Mouse (Mus musculus): ENCODE data around the gene Srpk2. TPM values are rescaled to one million over a fixed set of nuclear protein-coding genes. Genes with fewer than 3 reads are reported as not detected.
"Not testable (repeated sequence)": the region's sequence is repeated elsewhere in the genome, so short reads cannot be mapped to it uniquely, and the experiment has no call there.

Srpk2 gene
- polyA plus RNA-seq, 1 experiment from 2014 or later = 46.4 TPM

GRCm38 (mm10) chr5:23596326-23596965 is 88.0 kb downstream of the Srpk2 start:
- Histone ChIP-seq H3K9me3 (replicated peaks; ENCODE audit: control insufficient read depth, low read length) (no peaks in the 10 kb centered on the region), H3K27me3 (ENCODE audit: control insufficient read depth, insufficient read depth, low read length) (no peaks in the 10 kb centered on the region), H3K4me2 (no peak overlapping the region), H3K4me1 (ENCODE audit: control insufficient read depth, insufficient read depth, low read length) (peaks cover 13% of the 10 kb centered on the region), H3K4me3 (ENCODE audit: low read depth, low read length) (no peak overlapping the region), H3K9ac (ENCODE audit: low read depth, low read length) (no peak overlapping the region), H3K36me3 (ENCODE audit: control insufficient read depth, insufficient read depth, low read length) (no peaks in the 10 kb centered on the region), H3K27ac (ENCODE audit: low read depth, low read length) (no peak overlapping the region)
- ATAC-seq (replicated peaks; ENCODE audit: insufficient number of reproducible peaks, low FRiP score, low TSS enrichment) = no peak
- 79% methylated on average over 5 of the region's 5 CpGs for WGBS (ENCODE audit: insufficient replicate concordance)

DNA sequence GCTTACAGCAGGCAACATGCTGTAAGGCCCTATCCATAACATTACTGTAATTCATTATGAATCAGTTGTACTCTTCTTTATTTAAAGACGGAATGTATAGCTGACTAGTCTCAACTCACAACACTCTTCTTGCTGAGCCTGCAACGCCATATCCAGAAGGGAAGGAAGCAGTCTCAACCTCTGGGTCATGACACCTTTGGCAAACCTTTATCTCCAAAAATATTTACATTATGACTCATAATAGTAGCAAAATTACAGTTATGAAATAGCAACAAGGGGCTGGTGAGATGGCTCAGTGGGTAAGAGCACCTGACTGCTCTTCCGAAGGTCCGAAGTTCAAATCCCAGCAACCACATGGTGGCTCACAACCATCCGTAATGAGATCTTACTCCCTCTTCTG is 94.1 kb downstream of the Srpk2 start:
- not testable (repeated sequence) for H3K27ac ChIP-seq (ENCODE audit: low read depth, low read length); H3K27me3 ChIP-seq (ENCODE audit: control insufficient read depth, insufficient read depth, low read length); H3K4me1 ChIP-seq (ENCODE audit: control insufficient read depth, insufficient read depth, low read length); H3K36me3 ChIP-seq (ENCODE audit: control insufficient read depth, insufficient read depth, low read length); H3K9ac ChIP-seq (ENCODE audit: low read depth, low read length); H3K9me3 ChIP-seq (replicated peaks; ENCODE audit: control insufficient read depth, low read length); H3K4me3 ChIP-seq (ENCODE audit: low read depth, low read length); H3K4me2 ChIP-seq; ATAC-seq (replicated peaks; ENCODE audit: insufficient number of reproducible peaks, low FRiP score, low TSS enrichment)
- WGBS (ENCODE audit: insufficient replicate concordance) = 87% methylated on average over 4 of the region's 5 CpGs

DNA sequence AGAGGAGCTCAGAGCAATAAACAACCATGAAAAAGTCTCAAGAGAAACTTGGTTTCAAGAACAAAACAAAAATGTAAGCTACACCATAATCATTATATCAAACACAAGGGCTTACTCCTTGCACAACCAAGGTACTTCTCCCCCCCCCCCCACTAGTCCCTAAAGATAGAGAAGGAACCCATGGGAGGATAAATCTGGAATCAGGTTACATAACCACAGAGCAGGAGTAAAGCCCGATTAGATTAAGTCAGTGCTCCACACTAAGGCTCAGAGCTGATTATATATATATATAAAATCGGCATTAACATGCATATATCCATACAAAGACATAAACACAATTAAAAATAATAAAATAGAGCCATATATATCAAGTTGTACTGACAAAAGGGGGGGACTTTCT is 96.8 kb downstream of the Srpk2 start:
- Histone ChIP-seq H3K36me3 (ENCODE audit: control insufficient read depth, insufficient read depth, low read length) (no peaks in the 10 kb centered on the region), H3K9me3 (replicated peaks; ENCODE audit: control insufficient read depth, low read length) (no peaks in the 10 kb centered on the region), H3K27me3 (ENCODE audit: control insufficient read depth, insufficient read depth, low read length) (no peaks in the 10 kb centered on the region), H3K4me3 (ENCODE audit: low read depth, low read length) (no peak overlapping the region), H3K9ac (ENCODE audit: low read depth, low read length) (no peak overlapping the region), H3K27ac (ENCODE audit: low read depth, low read length) (no peak overlapping the region), H3K4me1 (ENCODE audit: control insufficient read depth, insufficient read depth, low read length) (0 out of 2 replicates have a peak, but pooled peaks cover 4% of the 10 kb centered on the region), H3K4me2 (no peak overlapping the region)
- ATAC-seq (replicated peaks; ENCODE audit: insufficient number of reproducible peaks, low FRiP score, low TSS enrichment) = no peak
- 64% methylated on average over 2 of the region's 2 CpGs for WGBS (ENCODE audit: insufficient replicate concordance)

DNA sequence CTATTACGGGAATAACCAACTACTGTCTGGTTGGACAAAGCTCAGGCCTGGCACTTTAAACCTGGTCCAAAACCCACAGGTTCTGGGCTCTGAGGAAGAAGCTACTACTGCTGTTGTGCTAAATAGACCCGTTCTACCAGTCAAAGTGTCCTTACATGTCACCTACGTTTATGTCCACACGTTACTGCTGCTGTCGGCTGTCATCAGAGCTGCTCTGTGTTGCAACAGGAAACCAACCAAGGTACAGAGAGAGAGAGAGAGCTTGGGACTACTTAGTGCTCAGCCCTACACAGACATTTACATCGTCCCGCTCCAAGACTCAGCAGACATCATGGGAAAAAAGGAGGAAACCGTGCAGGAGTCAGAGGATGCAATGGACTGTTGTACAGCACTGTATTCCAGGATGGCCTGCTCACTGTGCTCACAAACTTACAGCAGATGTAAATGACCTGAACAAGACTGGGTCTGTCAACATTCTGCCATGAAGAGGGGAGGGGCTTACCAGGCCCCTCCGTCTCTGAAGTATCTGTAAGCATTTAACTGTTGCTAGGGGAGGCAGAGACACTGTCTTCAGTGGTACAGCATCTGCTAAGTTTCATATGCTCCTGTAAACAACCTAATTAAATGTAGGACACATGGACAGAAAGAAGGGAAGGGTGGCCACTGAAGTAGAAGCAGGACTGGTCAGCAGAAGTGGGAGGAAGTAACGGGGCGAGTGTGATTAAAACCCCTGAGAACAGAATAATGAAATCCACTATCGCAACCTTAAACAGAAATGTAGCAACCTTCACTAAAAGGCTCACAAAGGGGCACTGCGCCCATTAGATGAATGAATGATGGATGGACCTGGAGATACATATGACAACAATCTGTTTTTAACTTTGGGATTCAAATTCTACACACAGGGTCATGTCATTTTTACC is 97.6 kb downstream of the Srpk2 start:
- H3K27me3 ChIP-seq (ENCODE audit: control insufficient read depth, insufficient read depth, low read length) = no peaks in the 10 kb centered on the region
- 78% methylated on average over 13 of the region's 13 CpGs for WGBS (ENCODE audit: insufficient replicate concordance)
- no peak for ATAC-seq (replicated peaks; ENCODE audit: insufficient number of reproducible peaks, low FRiP score, low TSS enrichment)
- H3K36me3 ChIP-seq (ENCODE audit: control insufficient read depth, insufficient read depth, low read length) = no peaks in the 10 kb centered on the region
- H3K4me2 ChIP-seq = no peak overlapping the region
- no peak overlapping the region for H3K9ac ChIP-seq (ENCODE audit: low read depth, low read length)
- H3K4me3 ChIP-seq (ENCODE audit: low read depth, low read length) = no peak overlapping the region
- H3K27ac ChIP-seq (ENCODE audit: low read depth, low read length) = no peak overlapping the region
- H3K9me3 ChIP-seq (replicated peaks; ENCODE audit: control insufficient read depth, low read length) = no peaks in the 10 kb centered on the region
- H3K4me1 ChIP-seq (ENCODE audit: control insufficient read depth, insufficient read depth, low read length) = 0 out of 2 replicates have a peak, but pooled peaks cover 4% of the 10 kb centered on the region

GRCm38 (mm10) chr5:23581484-23582060 is 102.8 kb downstream of the Srpk2 start:
- H3K4me2 ChIP-seq = no peak overlapping the region
- WGBS (ENCODE audit: insufficient replicate concordance) = 61% methylated on average over 2 of the region's 2 CpGs
- no peaks in the 10 kb centered on the region for H3K27me3 ChIP-seq (ENCODE audit: control insufficient read depth, insufficient read depth, low read length)
- 0 out of 2 replicates have a peak, but pooled peaks cover 6% of the 10 kb centered on the region for H3K4me1 ChIP-seq (ENCODE audit: control insufficient read depth, insufficient read depth, low read length)
- H3K36me3 ChIP-seq (ENCODE audit: control insufficient read depth, insufficient read depth, low read length) = no peaks in the 10 kb centered on the region
- H3K27ac ChIP-seq (ENCODE audit: low read depth, low read length) = no peak overlapping the region
- H3K9ac ChIP-seq (ENCODE audit: low read depth, low read length) = no peak overlapping the region
- ATAC-seq (replicated peaks; ENCODE audit: insufficient number of reproducible peaks, low FRiP score, low TSS enrichment) = peak; percentile 39; the same call in 1 of the 2 replicates
- no peaks in the 10 kb centered on the region for H3K9me3 ChIP-seq (replicated peaks; ENCODE audit: control insufficient read depth, low read length)
- no peak overlapping the region for H3K4me3 ChIP-seq (ENCODE audit: low read depth, low read length)

DNA sequence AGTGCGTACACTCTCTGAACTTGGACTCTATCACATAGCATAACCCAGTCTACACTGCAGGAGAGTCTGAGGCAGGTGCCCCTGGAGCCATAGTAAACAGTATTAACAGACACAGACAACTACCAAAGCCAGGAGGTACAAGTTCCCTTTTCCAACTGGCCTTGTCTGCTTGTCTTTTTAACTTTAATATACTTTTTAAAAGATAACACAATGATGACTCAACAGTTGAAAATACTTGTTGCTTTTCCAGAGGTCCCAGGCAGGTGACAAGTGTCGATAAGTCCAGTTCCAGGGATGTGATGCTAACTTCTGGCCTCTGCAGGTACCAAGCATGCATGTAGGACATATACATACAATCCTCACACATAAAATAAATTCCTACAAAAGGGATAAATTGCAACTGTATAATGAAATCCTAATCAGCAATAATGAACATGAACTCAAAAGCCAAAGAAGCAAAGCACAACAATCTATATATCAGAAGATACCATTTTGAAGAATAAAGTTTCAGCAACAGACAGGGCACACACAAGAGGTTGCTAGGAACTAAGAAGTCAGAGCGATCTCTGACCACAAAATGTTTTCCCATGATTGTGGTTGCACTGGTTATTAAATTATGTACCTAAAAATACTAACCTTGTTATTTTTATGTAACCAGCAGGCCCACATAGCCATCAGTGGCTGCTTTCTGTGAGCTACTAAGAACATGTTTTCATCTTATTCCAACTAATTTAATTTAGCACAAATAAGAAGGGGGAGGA is 105.1 kb downstream of the Srpk2 start:
- no peaks in the 10 kb centered on the region for H3K36me3 ChIP-seq (ENCODE audit: control insufficient read depth, insufficient read depth, low read length)
- WGBS (ENCODE audit: insufficient replicate concordance) = 85% methylated on average over 3 of the region's 3 CpGs
- ATAC-seq (replicated peaks; ENCODE audit: insufficient number of reproducible peaks, low FRiP score, low TSS enrichment) = no peak

DNA sequence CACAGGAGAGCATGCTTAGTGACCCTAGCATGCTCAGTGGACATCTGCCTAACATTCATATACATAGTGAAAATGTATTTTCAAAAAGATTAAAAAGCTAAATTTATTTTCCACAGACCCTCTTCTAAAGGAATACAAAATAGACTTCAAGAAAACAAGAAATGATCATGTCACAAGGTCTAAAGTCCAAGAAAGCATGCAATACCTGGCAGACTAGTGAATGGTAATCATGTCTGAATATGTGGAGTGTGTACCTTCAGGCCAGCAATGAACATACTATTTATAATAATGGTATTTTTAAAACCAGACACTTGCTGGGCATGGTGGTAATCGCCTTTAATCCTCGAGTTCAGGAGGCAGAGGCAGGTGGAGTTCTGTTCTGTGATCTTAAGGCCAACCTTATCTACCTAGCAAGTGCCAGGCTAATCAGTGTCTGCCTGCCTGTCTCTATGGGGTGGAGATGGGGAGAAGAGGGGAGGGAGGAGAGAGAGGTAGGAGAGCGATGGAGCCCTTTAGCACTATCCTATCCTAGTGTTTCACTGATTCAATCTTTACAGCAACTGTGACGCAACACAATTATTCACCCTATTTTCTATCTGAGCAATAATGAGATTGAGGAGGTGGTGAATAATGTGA is 106.0 kb downstream of the Srpk2 start:
- Histone ChIP-seq H3K4me1 (ENCODE audit: control insufficient read depth, insufficient read depth, low read length) (0 out of 2 replicates have a peak, but pooled peaks cover 3% of the 10 kb centered on the region), H3K27ac (ENCODE audit: low read depth, low read length) (no peak overlapping the region), H3K36me3 (ENCODE audit: control insufficient read depth, insufficient read depth, low read length) (no peaks in the 10 kb centered on the region), H3K4me2 (no peak overlapping the region), H3K9me3 (replicated peaks; ENCODE audit: control insufficient read depth, low read length) (no peaks in the 10 kb centered on the region), H3K4me3 (ENCODE audit: low read depth, low read length) (no peak overlapping the region), H3K9ac (ENCODE audit: low read depth, low read length) (no peak overlapping the region), H3K27me3 (ENCODE audit: control insufficient read depth, insufficient read depth, low read length) (no peaks in the 10 kb centered on the region)
- 76% methylated on average over 4 of the region's 4 CpGs for WGBS (ENCODE audit: insufficient replicate concordance)
- ATAC-seq (replicated peaks; ENCODE audit: insufficient number of reproducible peaks, low FRiP score, low TSS enrichment) = no peak

More for the DNA sequence above, 105.1 kb downstream of the Srpk2 start:
- H3K27me3 ChIP-seq (ENCODE audit: control insufficient read depth, insufficient read depth, low read length) = no peaks in the 10 kb centered on the region
- H3K4me3 ChIP-seq (ENCODE audit: low read depth, low read length) = no peak overlapping the region
- H3K4me2 ChIP-seq = no peak overlapping the region
- H3K9me3 ChIP-seq (replicated peaks; ENCODE audit: control insufficient read depth, low read length) = no peaks in the 10 kb centered on the region
- H3K9ac ChIP-seq (ENCODE audit: low read depth, low read length) = no peak overlapping the region
- 0 out of 2 replicates have a peak, but pooled peaks cover 3% of the 10 kb centered on the region for H3K4me1 ChIP-seq (ENCODE audit: control insufficient read depth, insufficient read depth, low read length)
- H3K27ac ChIP-seq (ENCODE audit: low read depth, low read length) = no peak overlapping the region

DNA sequence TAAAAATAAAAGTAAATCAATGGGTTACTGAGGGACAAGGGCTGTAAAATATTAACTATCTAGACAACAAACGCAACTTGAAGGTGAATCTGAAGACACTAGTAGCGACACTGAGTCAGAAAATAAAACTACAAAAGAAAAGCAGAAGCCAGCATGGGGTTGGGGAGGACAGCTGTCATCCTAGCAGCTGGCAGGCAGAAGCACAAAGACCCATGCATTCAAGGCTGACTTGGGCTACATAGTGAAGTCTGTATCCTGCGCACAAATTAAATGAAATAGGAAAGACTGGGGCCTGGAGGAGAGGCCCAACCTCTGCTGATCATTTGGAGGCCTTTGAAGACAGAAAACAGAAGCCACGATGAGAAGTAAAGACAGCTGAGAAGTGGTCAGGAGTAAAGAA is 106.6 kb downstream of the Srpk2 start:
- Histone ChIP-seq H3K27ac (ENCODE audit: low read depth, low read length) (no peak overlapping the region), H3K36me3 (ENCODE audit: control insufficient read depth, insufficient read depth, low read length) (no peaks in the 10 kb centered on the region), H3K27me3 (ENCODE audit: control insufficient read depth, insufficient read depth, low read length) (no peaks in the 10 kb centered on the region), H3K9me3 (replicated peaks; ENCODE audit: control insufficient read depth, low read length) (no peaks in the 10 kb centered on the region), H3K9ac (ENCODE audit: low read depth, low read length) (no peak overlapping the region), H3K4me3 (ENCODE audit: low read depth, low read length) (no peak overlapping the region), H3K4me2 (no peak overlapping the region), H3K4me1 (ENCODE audit: control insufficient read depth, insufficient read depth, low read length) (0 out of 2 replicates have a peak, but pooled peaks cover 3% of the 10 kb centered on the region)
- ATAC-seq (replicated peaks; ENCODE audit: insufficient number of reproducible peaks, low FRiP score, low TSS enrichment) = no peak
- WGBS (ENCODE audit: insufficient replicate concordance) = 86% methylated on average over 4 of the region's 4 CpGs
